Comparison of ENCODE assay signal across 15 mouse cellular contexts in the genomic region with DNA sequence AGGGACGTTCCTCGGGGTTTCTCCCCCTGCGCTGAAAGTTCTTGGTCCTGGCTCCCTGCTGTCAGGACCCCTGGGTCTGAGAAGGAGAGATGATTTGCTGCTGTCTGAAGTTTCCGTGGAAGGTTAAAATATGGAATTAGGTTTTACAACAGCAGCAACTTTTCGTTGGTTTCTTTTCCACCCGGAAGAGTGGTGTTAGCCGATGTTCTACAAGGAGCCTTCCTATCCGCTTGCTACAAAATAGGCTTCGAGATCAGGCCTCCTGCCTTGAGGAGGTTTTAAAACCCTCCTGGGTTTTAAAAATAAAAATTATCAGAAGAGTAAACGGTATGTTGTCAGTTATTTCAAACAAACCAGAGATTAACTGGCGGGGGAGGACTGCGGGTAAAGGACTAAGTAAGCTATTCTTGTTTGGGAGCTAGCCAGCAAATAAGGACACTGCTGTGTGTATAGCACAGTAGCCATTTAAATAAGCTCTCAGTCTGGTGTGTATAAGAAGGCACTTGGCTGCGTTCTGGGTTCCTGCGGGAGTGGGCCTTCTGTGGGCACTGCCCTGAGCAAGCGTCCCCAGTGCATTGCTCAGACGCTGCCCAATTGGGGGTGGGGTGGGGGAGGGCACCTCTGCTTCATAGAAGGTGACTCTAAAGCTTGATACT. TPM values are rescaled to one million over a fixed set of nuclear protein-coding genes. Genes with fewer than 3 reads are reported as not detected.
A peak's percentile ranks its signal among the peaks of the same experiment; 100 is the strongest.
DNase-seq lines count a peak whose midpoint lies in the region; ATAC-seq lines count a peak whose summit lies in the region.
"Had no signal": no experiment of that assay in that cellular context is flagged by ENCODE, and none has a peak within 500 bp of the region (broad histone marks: within the 10 kb centered on the region; RNA-seq: fewer than 3 reads in every experiment).

No protein-coding gene starts in this region.

- no peak overlapping the region for H3K9ac ChIP-seq in hindbrain, embryonic 12.5 days
- no peak overlapping the region for H3K9ac ChIP-seq in hindbrain, embryonic 13.5 days
- H3K9ac ChIP-seq in midbrain, embryonic 13.5 days (replicated peaks): no peak overlapping the region
- no peak overlapping the region for H3K9ac ChIP-seq in midbrain, embryonic 16.5 days (ENCODE audit: low read depth, low read length)

- no peak for ATAC-seq in hindbrain, embryonic 12.5 days (ENCODE audit: low FRiP score)
- no peak for ATAC-seq in hindbrain, embryonic 13.5 days (ENCODE audit: low FRiP score)
- ATAC-seq in midbrain, embryonic 13.5 days: no peak
- ATAC-seq in midbrain, embryonic 16.5 days: no peak
- no peak for ATAC-seq in erythroid progenitor cell, adult 5-6 weeks (replicated peaks; ENCODE audit: low FRiP score, poor library complexity, severe bottlenecking)

- H3K27me3 ChIP-seq in hindbrain, embryonic 12.5 days: peaks cover 99% of the 10 kb centered on the region
- H3K27me3 ChIP-seq in hindbrain, embryonic 13.5 days: peaks cover 98% of the 10 kb centered on the region
- peaks cover 98% of the 10 kb centered on the region for H3K27me3 ChIP-seq in midbrain, embryonic 13.5 days
- H3K27me3 ChIP-seq in midbrain, embryonic 16.5 days (ENCODE audit: control insufficient read depth, insufficient read depth, low read depth, low read length): peaks cover 66% of the 10 kb centered on the region

- 4% methylated on average over 16 of the region's 16 CpGs for WGBS in hindbrain, embryonic 12.5 days
- 5% methylated on average over 16 of the region's 16 CpGs for WGBS in hindbrain, embryonic 13.5 days
- WGBS in midbrain, embryonic 13.5 days: 4% methylated on average over 16 of the region's 16 CpGs
- WGBS in midbrain, embryonic 16.5 days: 4% methylated on average over 16 of the region's 16 CpGs

- peaks cover 15% of the 10 kb centered on the region for H3K4me1 ChIP-seq in hindbrain, embryonic 12.5 days
- H3K4me1 ChIP-seq in hindbrain, embryonic 13.5 days (replicated peaks): peaks cover 20% of the 10 kb centered on the region
- peaks cover 24% of the 10 kb centered on the region for H3K4me1 ChIP-seq in midbrain, embryonic 13.5 days (replicated peaks)
- peaks cover 7% of the 10 kb centered on the region for H3K4me1 ChIP-seq in midbrain, embryonic 16.5 days (ENCODE audit: control insufficient read depth, insufficient read depth, low read length)

- no peaks in the 10 kb centered on the region for H3K36me3 ChIP-seq in hindbrain, embryonic 12.5 days
- no peaks in the 10 kb centered on the region for H3K36me3 ChIP-seq in hindbrain, embryonic 13.5 days
- H3K36me3 ChIP-seq in midbrain, embryonic 13.5 days: no peaks in the 10 kb centered on the region
- H3K36me3 ChIP-seq in midbrain, embryonic 16.5 days (ENCODE audit: control insufficient read depth, insufficient read depth, low read length): no peaks in the 10 kb centered on the region
- H3K36me3 ChIP-seq: G1E had no signal

- peak; percentile 42 for DNase-seq in embryo, embryonic 10.5 days (ENCODE audit: low spot score)
- DNase-seq in embryo, embryonic 11 days: no peak
- no peak for DNase-seq in cerebellum, postnatal 4 days (ENCODE audit: low spot score in 2 of 2)
- DNase-seq: left cerebral cortex, postnatal 4 days; lung, postnatal 4 days; thymus, adult 2 months had no signal

- 0 out of 2 replicates have a peak overlapping the region, but pooled peaks have one; percentile 0 for H3K4me3 ChIP-seq in hindbrain, embryonic 12.5 days
- no peak overlapping the region for H3K4me3 ChIP-seq in hindbrain, embryonic 13.5 days
- peak overlapping the region; percentile 22 for H3K4me3 ChIP-seq in midbrain, embryonic 13.5 days (replicated peaks)
- H3K4me3 ChIP-seq in midbrain, embryonic 16.5 days (ENCODE audit: low read depth, low read length): no peak overlapping the region
- H3K4me3 ChIP-seq: layer of hippocampus, adult 2 months had no signal

- H3K9me3 ChIP-seq in hindbrain, embryonic 12.5 days (replicated peaks): no peaks in the 10 kb centered on the region
- H3K9me3 ChIP-seq in hindbrain, embryonic 13.5 days: no peaks in the 10 kb centered on the region
- H3K9me3 ChIP-seq in midbrain, embryonic 13.5 days: no peaks in the 10 kb centered on the region
- H3K9me3 ChIP-seq in midbrain, embryonic 16.5 days (replicated peaks; ENCODE audit: control insufficient read depth, low read length, poor library complexity, severe bottlenecking): no peaks in the 10 kb centered on the region

- no peak overlapping the region for H3K27ac ChIP-seq in hindbrain, embryonic 12.5 days
- H3K27ac ChIP-seq in hindbrain, embryonic 13.5 days: no peak overlapping the region
- H3K27ac ChIP-seq in midbrain, embryonic 13.5 days: no peak overlapping the region
- no peak overlapping the region for H3K27ac ChIP-seq in midbrain, embryonic 16.5 days (ENCODE audit: low read length)
- H3K27ac ChIP-seq: layer of hippocampus, adult 2 months had no signal

- H3K4me2 ChIP-seq in hindbrain, embryonic 12.5 days (replicated peaks): no peak overlapping the region
- no peak overlapping the region for H3K4me2 ChIP-seq in hindbrain, embryonic 13.5 days
- peak overlapping the region; percentile 24 for H3K4me2 ChIP-seq in midbrain, embryonic 13.5 days (replicated peaks)
- no peak overlapping the region for H3K4me2 ChIP-seq in midbrain, embryonic 16.5 days (ENCODE audit: low read length)

RNA-seq across cellular contexts. Expression of gene Sim2, which starts 3.0 kb away (rescaled TPM):
- 1.6 and 1.8 TPM in 2 replicates for polyA plus RNA-seq in hindbrain, embryonic 12.5 days (2016; fragmentation: Nextera tagmentation; extraction: Ambion mirVana)
- 0.08 TPM in 1 of 2 replicates, not detected in the other for polyA plus RNA-seq in hindbrain, embryonic 13.5 days (2015; fragmentation: Nextera tagmentation; extraction: Ambion mirVana)
- 0.24 and 0.44 TPM in 2 replicates for polyA plus RNA-seq in midbrain, embryonic 13.5 days (2015; fragmentation: Nextera tagmentation; extraction: Ambion mirVana)
- polyA plus RNA-seq in midbrain, embryonic 16.5 days (2015; fragmentation: Nextera tagmentation; extraction: Ambion mirVana): 0.10 and 0.14 TPM in 2 replicates
- total RNA-seq in erythroid progenitor cell, adult 5-6 weeks (2015; ENCODE audit: low replicate concordance): not detected in 2 replicates
- not detected in 2 replicates for total RNA-seq in erythroid progenitor cell, adult 5-6 weeks (2017; ENCODE audit: low replicate concordance)
- total RNA-seq: common myeloid progenitor, adult 5-6 weeks; G1E; heart, postnatal 10 days had no signal
- polyA plus RNA-seq: G1E had no signal

Comparison
In these comparisons a context has a peak if more than half of its experiments do, and no peak if none do; other contexts are left out.
1. H3K4me3 ChIP-seq: peak in hindbrain, embryonic 12.5 days (single experiment) and midbrain, embryonic 13.5 days (single experiment); none in hindbrain, embryonic 13.5 days (single experiment) and midbrain, embryonic 16.5 days (single experiment).